Mouse (Mus musculus): Measurements from ENCODE around the gene Gm21292.
"Not testable (repeated sequence)": the region's sequence is repeated elsewhere in the genome, so short reads cannot be mapped to it uniquely, and the experiment has no call there.

Gm21292 gene

GRCm38 (mm10) chrY:9133824-9134223 lies at the start of gene Gm21292:
Gene Gm21292 (minus strand): TSS chrY:9133924.
- in situ Hi-C loops (cut with MboI; ENCODE audit: unreplicated experiment in 2 of 2), result not testable (repeated sequence)
